Mouse (Mus musculus) midbrain, embryonic 12.5 days (tissue): Measurements from ENCODE around the gene Arid5b. TPM values are rescaled to one million over a fixed set of nuclear protein-coding genes. Genes with fewer than 3 reads are reported as not detected.
A peak's percentile ranks its signal among the peaks of the same experiment; 100 is the strongest.
"Not testable (repeated sequence)": the region's sequence is repeated elsewhere in the genome, so short reads cannot be mapped to it uniquely, and the experiment has no call there.

Experiments
- ATAC-seq: fragments of 200-750 bp; cut with Nextera tagmentation; 2 replicates; pipeline ENCODE4 v1.8.0; 2017; ENCODE audit warnings: low read depth, moderate TSS enrichment, moderate library complexity; ENCODE audit not compliant: low FRiP score
- H3K27ac ChIP-seq: fragments of 300-500 bp; sonication (generic); replicated peaks from 2 replicates; pipeline ENCODE4 v1.5.1; 2016; ENCODE audit warnings: mild to moderate bottlenecking
- H3K27me3 ChIP-seq: fragments of 300-500 bp; sonication (generic); 2 replicates; pipeline ENCODE4 v1.6.1; 2016; ENCODE audit warnings: mild to moderate bottlenecking
- H3K36me3 ChIP-seq: fragments of 300-500 bp; sonication (generic); 2 replicates; pipeline ENCODE4 v1.6.1; 2016
- H3K4me1 ChIP-seq: fragments of 300-500 bp; sonication (generic); 2 replicates; pipeline ENCODE4 v1.6.1; 2016
- H3K4me2 ChIP-seq: fragments of 300-500 bp; sonication (generic); replicated peaks from 2 replicates; pipeline ENCODE4 v1.6.1; 2016; ENCODE audit warnings: mild to moderate bottlenecking, moderate library complexity
- H3K4me3 ChIP-seq: fragments of 300-500 bp; sonication (generic); 2 replicates; pipeline ENCODE4 v1.5.1; 2016; ENCODE audit warnings: mild to moderate bottlenecking
- H3K9ac ChIP-seq: fragments of 300-500 bp; sonication (generic); replicated peaks from 2 replicates; pipeline ENCODE4 v1.6.1; 2016; ENCODE audit warnings: mild to moderate bottlenecking, moderate library complexity
- H3K9me3 ChIP-seq: fragments of 300-500 bp; sonication (generic); 2 replicates; pipeline ENCODE4 v1.6.1; 2016; ENCODE audit warnings: mild to moderate bottlenecking
- WGBS: fragments of 180-500 bp; shearing (Covaris S2); methylation state at CpG from one replicate; pipeline ENCODE4 v1.1.7; 2016; 5-methylcytosine and 5-hydroxymethylcytosine counted together
- polyA plus RNA-seq: library from polyadenylated mRNA; unstranded; fragments of >200 nt; fragmentation: Nextera tagmentation; extraction: Ambion mirVana; gene quantifications from 2 replicates; pipeline ENCODE4 v1.2.1, GENCODE M21; 2016

Arid5b gene
- polyA plus RNA-seq, 1 experiment from 2014 or later = 20.7 TPM

DNA sequence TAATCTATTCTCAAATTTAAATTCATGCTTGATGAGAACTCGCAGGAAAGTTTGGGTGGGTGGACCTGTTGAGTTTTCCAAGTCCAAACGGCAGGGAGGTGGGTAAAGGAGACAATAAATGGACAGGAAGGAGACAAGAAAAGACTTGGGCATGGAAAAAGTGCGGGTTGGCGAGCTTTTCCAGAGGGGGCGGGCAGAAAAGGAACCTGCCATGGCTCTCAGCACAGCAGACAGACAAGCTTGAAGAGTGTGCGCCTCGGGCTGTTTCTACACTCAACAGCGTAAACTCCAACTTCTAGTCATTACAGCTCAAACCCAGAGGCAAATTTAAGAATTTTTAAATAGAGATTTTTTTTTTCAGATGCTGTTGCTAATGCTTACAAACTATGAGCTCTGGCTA, 168.4 kb downstream of the Arid5b start:
- no peaks in the 10 kb centered on the region for H3K27me3 ChIP-seq
- no peak overlapping the region for H3K4me3 ChIP-seq
- no peaks in the 10 kb centered on the region for H3K9me3 ChIP-seq
- H3K9ac ChIP-seq = no peak overlapping the region
- H3K4me2 ChIP-seq = no peak overlapping the region
- no peak overlapping the region for H3K27ac ChIP-seq
- WGBS = 76% methylated on average over 8 of the region's 8 CpGs
- peaks cover 24% of the 10 kb centered on the region for H3K4me1 ChIP-seq
- ATAC-seq = no peak
- no peaks in the 10 kb centered on the region for H3K36me3 ChIP-seq

DNA sequence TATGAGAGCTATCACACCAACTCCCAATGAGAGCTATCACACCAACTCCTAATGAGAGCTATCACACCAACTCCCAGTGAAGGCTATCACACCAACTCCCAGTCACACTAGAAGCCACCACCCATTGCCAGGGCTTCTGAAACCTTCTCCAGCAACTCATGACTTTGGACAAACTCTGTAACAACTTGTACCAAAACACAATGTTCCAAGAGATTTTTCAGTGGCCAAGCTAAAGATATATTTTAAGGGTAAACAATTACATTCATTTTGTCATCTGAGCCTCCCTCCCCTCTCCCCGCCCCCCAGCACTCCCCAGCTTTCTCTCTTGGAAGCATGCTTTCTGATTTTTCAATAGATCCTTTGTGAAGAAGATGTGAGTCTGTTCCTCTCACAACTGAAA, 168.9 kb downstream of the Arid5b start:
- no peaks in the 10 kb centered on the region for H3K27me3 ChIP-seq
- H3K27ac ChIP-seq = no peak overlapping the region
- H3K4me1 ChIP-seq = peaks cover 29% of the 10 kb centered on the region
- H3K9me3 ChIP-seq = no peaks in the 10 kb centered on the region
- no peak overlapping the region for H3K4me2 ChIP-seq
- no peak overlapping the region for H3K9ac ChIP-seq
- ATAC-seq = no peak
- H3K4me3 ChIP-seq = no peak overlapping the region
- H3K36me3 ChIP-seq = no peaks in the 10 kb centered on the region
- 86% methylated on average over 1 of the region's 1 CpGs for WGBS

DNA sequence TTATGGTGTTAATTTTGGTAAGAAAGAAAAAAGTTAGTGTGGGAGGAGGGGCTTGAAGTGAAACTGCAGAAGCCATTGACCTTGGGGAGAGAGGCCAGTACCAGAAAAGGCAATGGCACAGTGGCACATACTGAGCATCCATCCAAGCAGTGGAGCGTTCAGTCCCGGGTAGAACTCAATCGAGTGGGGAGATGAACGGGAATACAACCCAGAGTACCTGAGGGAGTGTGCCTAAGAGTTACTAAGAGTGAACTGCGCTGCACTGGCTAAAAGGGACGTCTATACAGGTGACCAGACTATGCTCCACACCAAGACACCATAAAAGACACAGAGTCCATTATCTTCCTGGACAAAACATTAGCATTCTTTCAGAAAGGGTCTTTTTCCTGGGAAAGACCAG, 170.8 kb downstream of the Arid5b start:
- Histone ChIP-seq H3K36me3 (no peaks in the 10 kb centered on the region), H3K4me2 (no peak overlapping the region), H3K27ac (peak overlapping the region; percentile 63; the same call in 1 of the 2 replicates), H3K9ac (no peak overlapping the region), H3K4me3 (no peak overlapping the region), H3K4me1 (peaks cover 36% of the 10 kb centered on the region), H3K9me3 (no peaks in the 10 kb centered on the region), H3K27me3 (no peaks in the 10 kb centered on the region)
- 79% methylated on average over 6 of the region's 6 CpGs for WGBS
- no peak for ATAC-seq

DNA sequence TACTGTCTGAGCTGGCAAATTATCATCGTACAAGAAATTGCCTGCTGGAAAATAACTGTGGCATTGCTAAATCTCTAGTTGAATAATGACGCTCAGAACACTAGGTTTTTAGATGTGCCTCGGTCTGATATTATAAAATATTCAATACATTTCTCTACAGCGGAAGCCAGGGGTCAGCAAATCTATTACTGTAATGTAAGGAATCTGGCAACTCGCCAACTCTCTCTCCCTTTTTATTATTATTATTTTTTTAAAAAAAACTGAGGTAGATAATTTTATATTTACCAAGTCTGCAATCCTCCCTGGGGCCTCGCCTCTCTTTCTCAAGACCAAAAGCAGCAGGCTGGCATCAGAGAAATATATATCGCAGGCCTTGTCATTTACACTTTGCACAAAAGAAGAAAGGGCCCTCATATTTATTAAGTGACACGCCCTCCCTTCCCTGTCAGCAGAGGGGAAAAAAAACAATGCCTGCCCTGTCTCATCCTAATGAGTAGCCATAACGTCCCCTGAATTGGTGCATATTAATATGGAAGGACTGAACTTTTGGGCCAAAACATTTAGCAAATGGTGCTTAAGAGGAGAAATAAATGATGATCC, 172.1 kb downstream of the Arid5b start:
- H3K27ac ChIP-seq = peak overlapping the region; percentile 63
- ATAC-seq = no peak
- 61% methylated on average over 9 of the region's 9 CpGs for WGBS
- no peaks in the 10 kb centered on the region for H3K36me3 ChIP-seq
- H3K9me3 ChIP-seq = no peaks in the 10 kb centered on the region
- peaks cover 36% of the 10 kb centered on the region for H3K4me1 ChIP-seq
- no peak overlapping the region for H3K4me2 ChIP-seq
- H3K27me3 ChIP-seq = no peaks in the 10 kb centered on the region
- H3K4me3 ChIP-seq = no peak overlapping the region
- H3K9ac ChIP-seq = no peak overlapping the region

DNA sequence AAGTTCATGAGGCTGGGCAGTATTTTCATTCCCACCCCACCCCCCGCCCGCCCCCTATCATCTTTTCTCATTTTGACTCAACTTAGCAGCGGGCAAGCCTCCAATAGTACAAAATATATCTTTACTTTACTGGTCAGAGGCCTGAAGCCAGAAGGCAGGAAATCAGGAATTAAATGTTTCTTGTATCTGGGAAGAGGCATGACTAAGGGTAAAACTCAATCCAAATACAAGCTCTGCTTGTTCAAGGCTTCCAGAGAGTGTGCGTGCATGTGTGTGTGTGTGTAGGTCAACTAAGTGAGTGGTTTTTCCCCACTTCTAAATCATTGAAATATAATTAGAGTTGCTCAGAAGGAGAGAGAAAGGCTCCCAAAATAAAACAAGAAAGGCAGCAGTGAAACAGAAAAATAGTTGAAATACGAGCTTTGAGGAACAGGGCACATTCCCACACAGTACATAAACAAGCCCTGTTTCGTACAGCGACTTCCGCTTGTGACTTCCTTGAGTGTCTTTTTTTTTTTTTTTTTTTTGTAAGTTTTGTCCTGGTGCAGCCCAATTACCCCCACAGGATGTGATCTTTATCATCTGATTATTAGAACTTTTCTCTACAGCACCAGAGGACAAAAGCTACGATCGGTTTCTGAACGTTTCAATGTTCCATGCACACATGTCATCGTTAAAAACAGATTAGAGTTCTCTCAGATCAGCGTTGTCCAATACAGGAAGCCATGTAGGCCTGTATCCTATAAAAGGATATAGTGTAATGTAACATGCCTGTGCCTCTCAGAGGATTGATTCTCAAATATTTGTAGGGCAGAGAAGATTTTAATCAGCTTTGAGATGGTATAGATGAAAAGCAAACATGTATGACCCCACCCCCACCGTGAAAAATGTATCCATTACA, 173.4 kb downstream of the Arid5b start:
- H3K9ac ChIP-seq = no peak overlapping the region
- no peak overlapping the region for H3K4me3 ChIP-seq
- no peaks in the 10 kb centered on the region for H3K9me3 ChIP-seq
- peaks cover 29% of the 10 kb centered on the region for H3K4me1 ChIP-seq
- H3K36me3 ChIP-seq = peaks cover 6% of the 10 kb centered on the region
- no peaks in the 10 kb centered on the region for H3K27me3 ChIP-seq
- H3K27ac ChIP-seq = peak overlapping the region; percentile 63
- 68% methylated on average over 14 of the region's 14 CpGs for WGBS
- no peak for ATAC-seq
- no peak overlapping the region for H3K4me2 ChIP-seq

DNA sequence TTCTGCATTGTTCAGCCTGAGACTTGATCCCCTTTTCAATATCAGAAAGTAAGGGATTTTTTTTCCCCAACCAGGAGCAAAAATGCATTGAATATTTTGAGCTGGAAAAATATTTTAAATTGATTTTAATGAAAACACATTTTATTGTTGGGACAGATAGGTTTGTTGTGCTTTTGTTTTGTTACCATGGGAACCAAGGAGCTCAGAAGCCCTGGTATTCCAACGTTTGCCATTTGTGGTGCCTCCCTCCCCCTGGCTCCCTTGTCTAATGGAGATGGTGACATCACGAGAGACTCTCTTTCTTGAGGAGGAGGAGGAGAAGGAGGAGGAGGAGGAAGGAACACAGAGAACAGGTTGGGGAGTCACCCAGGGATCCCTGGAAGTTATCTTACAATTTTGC, 174.1 kb downstream of the Arid5b start:
- ATAC-seq = no peak
- whole genome bisulfite sequencing = 14% methylated on average over 2 of the region's 2 CpGs
- no peak overlapping the region for H3K4me3 ChIP-seq

DNA sequence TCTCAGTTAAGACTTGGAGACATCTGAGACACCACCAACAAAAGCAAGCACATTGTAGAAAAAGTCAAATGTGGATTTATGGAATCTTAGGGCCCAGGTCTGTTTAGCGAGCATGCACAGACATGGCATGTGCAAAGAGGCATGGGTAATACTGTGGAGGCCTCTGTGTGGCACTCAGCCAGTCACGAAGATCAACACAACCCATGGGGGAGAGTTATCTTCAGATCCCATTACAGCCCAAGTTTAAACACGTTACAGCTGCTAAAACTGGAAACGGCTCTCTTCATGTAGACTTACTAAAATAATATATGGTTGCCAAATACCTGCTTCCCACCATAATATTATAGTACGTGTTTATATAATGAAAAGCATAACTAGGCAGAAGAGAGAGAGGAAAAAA, 174.6 kb downstream of the Arid5b start:
- no peaks in the 10 kb centered on the region for H3K9me3 ChIP-seq
- peaks cover 6% of the 10 kb centered on the region for H3K36me3 ChIP-seq
- no peaks in the 10 kb centered on the region for H3K27me3 ChIP-seq
- 76% methylated on average over 5 of the region's 5 CpGs for WGBS
- peaks cover 28% of the 10 kb centered on the region for H3K4me1 ChIP-seq
- no peak overlapping the region for H3K9ac ChIP-seq
- H3K4me2 ChIP-seq = no peak overlapping the region
- H3K4me3 ChIP-seq = no peak overlapping the region
- ATAC-seq = no peak
- H3K27ac ChIP-seq = no peak overlapping the region

More for the DNA sequence above, 174.1 kb downstream of the Arid5b start:
- H3K27me3 ChIP-seq = no peaks in the 10 kb centered on the region
- H3K27ac ChIP-seq = peak overlapping the region; percentile 46; the same call in 1 of the 2 replicates
- H3K4me2 ChIP-seq = no peak overlapping the region
- no peaks in the 10 kb centered on the region for H3K9me3 ChIP-seq
- H3K9ac ChIP-seq = no peak overlapping the region
- peaks cover 28% of the 10 kb centered on the region for H3K4me1 ChIP-seq
- H3K36me3 ChIP-seq = peaks cover 6% of the 10 kb centered on the region

- Histone ChIP-seq H3K4me3 (no peak overlapping the region), H3K36me3 (peaks cover 8% of the 10 kb centered on the region), H3K27me3 (no peaks in the 10 kb centered on the region), H3K9ac (no peak overlapping the region), H3K4me1 (peaks cover 28% of the 10 kb centered on the region), H3K4me2 (no peak overlapping the region), H3K9me3 (no peaks in the 10 kb centered on the region), H3K27ac (no peak overlapping the region)
- 84% methylated on average over 6 of the region's 6 CpGs for WGBS
- ATAC-seq = no peak
Observed at GRCm38 (mm10) chr10:68103078-68103855, 175.3 kb downstream of the Arid5b start.

GRCm38 (mm10) chr10:68102566-68102965, 176.0 kb downstream of the Arid5b start:
- H3K27ac ChIP-seq = no peak overlapping the region
- H3K36me3 ChIP-seq = peaks cover 15% of the 10 kb centered on the region
- no peak overlapping the region for H3K4me3 ChIP-seq
- WGBS = 96% methylated on average over 6 of the region's 6 CpGs
- peaks cover 28% of the 10 kb centered on the region for H3K4me1 ChIP-seq
- H3K27me3 ChIP-seq = no peaks in the 10 kb centered on the region
- H3K9ac ChIP-seq = no peak overlapping the region
- no peaks in the 10 kb centered on the region for H3K9me3 ChIP-seq
- ATAC-seq = no peak
- H3K4me2 ChIP-seq = no peak overlapping the region

DNA sequence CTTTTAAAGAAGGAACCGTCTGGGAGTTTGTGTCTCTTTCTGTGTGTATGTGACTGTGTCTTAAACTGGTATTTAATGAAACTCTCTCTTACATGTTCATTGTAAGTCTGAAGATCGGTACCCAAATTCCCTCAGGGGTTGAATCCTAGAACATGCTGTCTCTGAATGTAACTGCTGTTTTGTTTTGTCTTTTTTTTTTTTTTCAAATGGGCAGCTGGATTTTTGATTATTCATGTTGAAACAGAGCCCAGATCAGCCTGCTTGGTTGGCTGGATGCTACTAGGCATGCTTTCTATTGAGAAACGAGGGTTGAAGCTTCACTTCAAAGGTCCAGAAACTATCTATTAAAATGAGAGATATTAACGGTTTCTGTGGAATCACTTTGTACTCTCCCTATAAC, 177.3 kb downstream of the Arid5b start:
- WGBS = 89% methylated on average over 4 of the region's 4 CpGs
- no peak overlapping the region for H3K4me3 ChIP-seq
- no peak for ATAC-seq
- no peaks in the 10 kb centered on the region for H3K9me3 ChIP-seq
- peaks cover 28% of the 10 kb centered on the region for H3K36me3 ChIP-seq
- H3K9ac ChIP-seq = no peak overlapping the region
- H3K4me1 ChIP-seq = peaks cover 19% of the 10 kb centered on the region
- H3K27me3 ChIP-seq = no peaks in the 10 kb centered on the region
- H3K27ac ChIP-seq = no peak overlapping the region
- no peak overlapping the region for H3K4me2 ChIP-seq

GRCm38 (mm10) chr10:68100506-68100905, 178.0 kb downstream of the Arid5b start:
- Histone ChIP-seq H3K9me3 (no peaks in the 10 kb centered on the region), H3K27ac (no peak overlapping the region), H3K4me2 (no peak overlapping the region), H3K9ac (no peak overlapping the region), H3K4me1 (peaks cover 13% of the 10 kb centered on the region), H3K27me3 (no peaks in the 10 kb centered on the region), H3K4me3 (no peak overlapping the region), H3K36me3 (peaks cover 33% of the 10 kb centered on the region)
- 91% methylated on average over 8 of the region's 8 CpGs for WGBS
- ATAC-seq = no peak

DNA sequence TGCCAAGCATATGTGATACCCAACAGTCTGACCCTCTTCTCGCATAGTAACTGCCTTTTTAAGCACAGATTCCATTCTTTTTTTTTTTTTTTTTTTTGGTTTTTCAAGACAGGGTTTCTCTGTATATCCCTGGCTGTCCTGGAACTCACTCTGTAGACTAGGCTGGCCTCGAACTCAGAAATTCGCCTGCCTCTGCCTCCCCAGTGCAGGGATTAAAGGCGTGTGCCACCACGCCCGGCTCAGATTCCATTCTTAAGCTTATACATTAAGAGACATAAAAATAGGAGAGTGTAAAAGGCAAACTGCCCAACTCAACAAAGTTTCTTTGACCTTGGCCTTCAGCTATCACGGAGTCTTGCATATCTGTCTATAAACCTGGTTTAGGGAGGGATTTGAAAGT, 178.7 kb downstream of the Arid5b start:
- H3K4me1 ChIP-seq, ATAC-seq, H3K27ac ChIP-seq, H3K4me3 ChIP-seq, H3K27me3 ChIP-seq, H3K9ac ChIP-seq, H3K9me3 ChIP-seq, H3K4me2 ChIP-seq: not testable (repeated sequence)
- H3K36me3 ChIP-seq = peaks cover 39% of the 10 kb centered on the region
- WGBS = 96% methylated on average over 7 of the region's 7 CpGs
